Mouse (Mus musculus) gastrocnemius, postnatal 25 days (tissue): ENCODE results near the gene Gtf2a1l. TPM values are rescaled to one million over a fixed set of nuclear protein-coding genes. Genes with fewer than 3 reads are reported as not detected.

Experiments
- DNase-seq: peaks from one replicate; pipeline ENCODE4 v3.0.0; 2022
- total RNA-seq, 2 experiments: library from RNA; stranded (reverse); gene quantifications; 1 replicate in 1 of 2; 2 replicates in 1 of 2; pipeline ENCODE4 v1.2.3; 2021

Gtf2a1l gene
- total RNA-seq, 2 experiments from 2014 or later = not detected

DNA sequence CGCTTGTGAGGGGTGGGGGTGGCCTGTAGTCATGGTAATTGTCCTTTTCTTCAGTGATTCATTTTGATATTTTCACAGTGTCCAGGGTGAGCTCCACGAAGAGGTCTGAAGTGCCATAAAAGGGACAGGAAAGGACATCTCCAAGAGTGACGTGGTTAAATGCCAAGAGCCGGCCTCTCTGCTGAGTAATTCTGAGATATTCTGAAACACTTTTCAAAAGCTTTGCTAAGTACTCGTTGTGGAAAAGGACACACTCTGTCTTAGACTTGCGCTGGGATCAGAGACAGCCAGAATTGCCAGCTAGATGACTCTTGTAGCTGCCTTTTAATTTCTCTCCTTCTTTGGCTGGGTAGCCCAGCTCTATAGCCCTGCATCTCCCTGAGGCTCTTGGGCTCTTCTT lies 9.9 kb upstream of the Gtf2a1l start:
- DNase-seq = no peak

DNA sequence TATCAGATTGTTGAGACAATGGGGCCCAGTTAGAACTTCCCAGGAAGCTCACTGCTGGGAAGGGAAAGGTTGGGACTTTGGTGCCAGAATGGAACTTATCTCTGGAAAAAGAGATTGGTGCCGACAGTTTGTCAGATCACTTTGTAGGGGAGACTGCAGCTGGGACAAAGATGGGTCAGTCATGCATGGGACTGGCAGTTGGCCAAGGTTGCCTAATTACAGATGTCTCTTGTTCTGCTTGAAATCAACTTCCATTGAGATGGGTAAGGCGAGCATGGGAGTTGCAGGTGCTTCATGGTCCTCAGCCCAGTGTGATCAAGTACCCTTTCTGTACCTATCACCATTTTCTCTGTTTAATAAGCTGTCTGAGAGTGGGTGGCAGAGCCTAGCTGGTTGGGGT lies 2.4 kb upstream of the Gtf2a1l start:
- DNase-seq = no peak

DNA sequence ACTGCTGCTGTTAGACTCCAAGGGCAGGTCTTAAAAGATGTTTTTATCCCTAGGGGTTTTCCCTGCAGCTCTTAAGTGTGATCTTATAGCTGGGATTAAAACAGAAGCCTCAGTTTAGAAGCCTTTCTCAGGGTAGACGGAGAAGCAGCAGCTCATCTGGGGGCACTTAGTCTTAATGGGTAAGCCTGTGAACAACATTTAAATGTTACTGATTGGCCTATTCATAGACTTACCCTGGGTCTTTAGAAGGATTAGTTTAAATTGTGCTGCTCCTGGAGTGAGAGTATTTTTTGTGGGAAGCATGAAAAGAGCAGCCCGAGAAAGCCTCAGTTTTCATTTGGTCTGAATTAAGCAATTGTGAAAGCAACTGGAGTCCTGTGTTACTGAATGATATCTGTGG lies 1.5 kb downstream of the Gtf2a1l start:
- DNase-seq = no peak

DNA sequence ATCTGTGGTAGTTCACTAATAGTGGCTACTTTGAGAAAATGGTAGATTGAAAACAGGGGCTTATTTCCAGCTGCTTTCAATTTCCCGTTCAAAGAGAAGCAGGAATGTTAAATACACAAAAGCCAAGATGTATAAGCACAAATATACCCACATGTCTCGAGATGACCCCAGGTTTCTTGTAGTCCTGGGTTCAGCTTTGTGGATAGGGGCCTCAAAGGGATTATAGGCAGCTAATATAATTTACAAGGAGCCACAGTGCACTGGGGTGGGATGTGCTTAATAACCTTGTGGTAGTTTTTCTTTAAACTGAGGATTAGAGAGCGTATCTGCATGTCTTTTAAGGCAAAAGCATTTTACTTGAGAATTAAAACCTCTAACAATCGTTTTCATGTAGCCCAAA lies 2.3 kb downstream of the Gtf2a1l start:
- no peak for DNase-seq

DNA sequence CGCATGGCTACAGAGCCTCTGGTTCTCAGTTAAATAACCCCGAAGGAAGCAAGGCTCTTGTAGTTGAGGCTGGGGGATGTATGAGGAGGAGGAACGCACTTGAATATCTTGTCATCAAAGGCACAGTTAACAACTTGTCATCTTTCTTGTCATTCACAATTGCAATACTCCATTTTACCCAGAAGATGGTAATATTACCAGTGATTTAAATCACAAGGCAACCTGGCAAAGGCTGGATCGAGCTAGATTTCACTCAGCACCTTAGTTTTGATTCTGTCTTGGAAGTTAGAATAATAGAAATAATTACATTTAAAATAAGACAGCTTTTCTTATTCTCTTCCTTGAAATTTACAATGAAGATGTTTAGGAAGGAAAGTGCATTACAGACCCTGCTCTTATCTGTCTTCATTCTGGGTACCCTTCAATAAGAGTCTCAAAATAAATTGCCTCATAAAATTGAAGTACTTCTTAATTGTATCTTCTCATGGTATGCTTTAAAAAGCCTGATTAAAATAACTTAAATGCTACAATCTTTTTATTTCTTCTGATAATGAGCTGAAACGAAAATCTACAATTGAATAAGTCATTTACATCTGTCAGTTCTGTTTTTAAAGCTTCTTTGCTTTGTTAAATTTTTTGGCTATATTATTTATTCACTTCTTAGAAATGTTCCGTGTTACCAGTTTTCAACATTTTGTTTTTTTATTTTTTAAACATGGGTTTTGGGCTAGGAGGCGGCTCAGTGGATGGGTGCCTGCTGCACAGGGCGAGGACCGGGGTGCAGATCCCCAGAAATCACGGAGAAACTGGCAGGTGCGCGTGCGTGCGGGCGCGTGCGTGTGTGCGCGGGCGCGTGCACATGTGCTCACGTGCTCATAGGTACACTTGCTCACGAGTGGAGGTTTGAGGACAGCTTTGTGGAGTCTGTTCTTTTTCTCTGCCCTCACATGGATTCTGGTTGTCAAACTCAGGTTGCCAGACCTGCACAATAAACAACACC lies 7.2 kb downstream of the Gtf2a1l start:
- DNase-seq = no peak

DNA sequence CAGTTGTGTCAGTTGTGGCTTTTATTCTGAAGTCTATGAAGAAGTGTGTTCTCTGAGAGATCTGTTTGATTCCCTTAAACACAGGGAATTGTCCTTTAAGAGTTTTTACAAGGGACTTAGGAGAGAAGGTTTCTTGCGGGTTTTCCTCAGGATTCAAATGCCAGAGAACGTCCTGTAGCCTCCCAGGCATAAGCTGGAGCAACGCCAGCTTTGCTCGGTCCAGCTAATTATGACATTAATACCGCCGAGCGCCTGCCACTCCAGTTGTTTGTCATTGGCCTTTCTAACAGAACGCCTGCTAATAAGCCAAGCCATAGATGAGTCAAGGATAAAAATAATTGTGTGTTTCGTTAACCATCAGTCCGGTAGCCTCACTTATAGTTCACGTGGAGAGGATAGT lies 19.8 kb downstream of the Gtf2a1l start:
- no peak for DNase-seq

DNA sequence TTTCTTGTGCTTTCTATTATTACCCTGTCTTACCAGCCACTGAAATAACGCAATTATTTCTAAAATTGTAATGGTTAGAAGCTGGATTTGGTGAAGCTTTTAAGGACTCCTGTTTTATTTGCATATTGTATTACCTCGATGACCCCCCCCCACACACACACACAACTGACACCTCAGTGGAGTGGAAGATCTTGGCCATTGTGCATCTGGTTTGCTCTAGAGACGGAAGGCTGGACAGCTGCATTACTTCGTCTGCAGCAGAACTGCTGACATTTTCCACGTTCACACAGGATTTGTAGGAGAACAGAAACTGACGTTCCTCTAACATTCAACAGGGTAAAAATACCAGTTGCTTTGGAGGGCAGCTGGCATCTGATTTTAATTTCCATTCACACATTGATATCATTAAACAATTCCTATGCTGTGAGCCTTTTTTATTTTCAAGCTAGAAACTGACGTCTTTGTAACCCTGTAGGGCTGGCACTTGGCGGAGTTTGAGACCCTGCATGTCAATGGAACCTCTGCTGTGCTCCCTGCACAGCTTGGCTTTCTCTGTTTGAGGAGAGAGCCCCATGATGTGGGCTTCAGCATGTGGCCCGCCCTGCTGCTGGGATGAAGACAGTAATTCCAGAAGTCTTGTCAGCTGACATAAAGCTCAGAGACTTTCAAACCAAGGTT lies 28.3 kb downstream of the Gtf2a1l start:
- DNase-seq = no peak

DNA sequence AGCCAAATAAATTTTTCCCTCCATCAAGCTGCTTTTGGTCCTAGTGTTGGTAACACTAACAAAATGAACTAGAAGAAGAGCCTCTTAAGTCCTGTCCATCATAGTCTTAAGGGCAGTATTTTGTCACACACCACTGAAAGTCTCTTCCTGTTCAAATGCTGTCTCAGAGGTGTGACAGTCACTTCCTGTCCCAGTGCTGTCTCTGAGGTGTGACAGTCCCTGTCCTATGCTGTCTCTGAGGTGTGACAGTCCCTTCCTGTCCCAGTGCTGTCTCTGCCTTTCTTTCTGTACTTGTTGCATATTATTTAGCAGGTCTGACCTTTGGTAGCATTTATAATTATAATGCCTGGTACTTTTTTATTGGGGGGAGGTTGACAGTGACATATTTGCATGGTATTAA lies 32.4 kb downstream of the Gtf2a1l start:
- DNase-seq = no peak

DNA sequence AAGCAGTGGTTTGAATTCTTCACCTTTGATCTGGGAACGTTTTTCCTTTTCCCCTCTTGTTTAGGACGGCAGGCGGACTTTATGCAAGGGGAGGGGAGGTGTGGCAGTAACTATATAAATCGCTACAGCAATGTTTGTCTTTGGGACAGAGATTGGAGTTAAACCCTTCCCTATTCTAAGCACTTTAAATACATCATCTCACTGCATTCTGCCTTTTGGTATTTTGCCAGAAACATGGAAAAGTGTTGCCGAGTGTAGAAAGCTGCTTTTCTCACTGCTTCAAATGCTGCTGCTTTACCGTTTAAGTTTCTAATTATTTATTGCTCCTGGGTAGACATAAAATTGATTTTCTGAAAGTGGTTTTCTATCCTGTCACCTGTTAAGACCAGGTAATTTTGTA lies 33.9 kb downstream of the Gtf2a1l start:
- no peak for DNase-seq

DNA sequence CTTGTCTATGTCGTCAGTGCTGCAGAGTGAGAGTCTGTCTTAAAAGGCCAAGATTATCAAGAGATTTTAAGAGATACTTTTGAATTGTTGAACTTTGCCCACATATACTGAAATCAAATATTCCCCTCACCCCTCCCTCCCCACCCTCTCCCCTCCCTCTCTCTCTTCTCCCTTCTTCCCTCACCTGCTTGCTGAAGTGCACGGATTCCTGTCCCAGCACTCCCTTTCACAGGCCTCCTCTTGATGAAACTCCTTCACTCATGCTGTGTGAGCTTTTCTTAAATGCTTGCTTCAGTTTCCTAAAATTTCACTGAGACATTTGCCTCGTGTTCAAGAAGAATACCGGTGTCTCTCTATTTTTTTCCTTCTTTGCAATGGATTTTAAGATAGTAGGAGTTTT lies 34.7 kb downstream of the Gtf2a1l start:
- no peak for DNase-seq

DNA sequence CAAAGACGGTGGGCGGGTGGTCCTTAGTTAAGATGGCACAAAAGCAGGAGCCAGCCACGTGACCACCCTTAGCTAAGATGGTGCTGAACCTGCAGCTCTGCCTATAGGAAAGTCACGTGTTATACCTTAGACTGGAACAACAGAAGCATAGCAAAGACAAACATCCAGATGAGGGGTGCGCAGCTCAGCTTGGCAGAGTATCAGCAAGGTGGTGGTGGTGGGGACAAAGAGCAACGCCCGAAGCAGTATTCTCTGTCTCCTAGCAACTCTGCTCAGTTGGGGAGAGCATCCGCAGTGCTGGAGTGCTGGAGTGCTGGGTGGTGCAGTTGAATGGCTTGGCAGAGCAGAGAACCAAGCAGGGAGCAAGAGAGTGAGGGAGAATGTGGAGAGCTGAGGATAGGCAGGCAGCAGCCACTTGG lies 37.8 kb downstream of the Gtf2a1l start:
- DNase-seq = no peak

DNA sequence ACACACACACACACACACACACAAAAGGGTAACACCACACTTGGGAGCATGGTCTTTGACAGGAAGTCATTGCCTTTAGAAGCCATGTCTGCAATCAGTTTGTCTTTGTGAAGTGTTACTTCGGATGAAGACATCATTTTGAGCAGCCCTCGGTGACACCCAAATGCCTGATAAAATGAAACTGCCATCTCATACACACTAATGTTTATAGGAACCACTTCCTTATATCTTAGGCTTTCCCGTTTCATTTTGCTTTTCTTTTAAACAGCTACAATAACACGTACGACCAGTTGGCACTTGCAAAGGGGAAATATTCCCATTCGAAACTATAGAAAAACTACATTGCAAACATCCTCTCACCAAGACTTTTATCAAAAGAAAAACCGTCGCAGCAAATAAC lies 81.2 kb downstream of the Gtf2a1l start:
- DNase-seq = no peak

DNA sequence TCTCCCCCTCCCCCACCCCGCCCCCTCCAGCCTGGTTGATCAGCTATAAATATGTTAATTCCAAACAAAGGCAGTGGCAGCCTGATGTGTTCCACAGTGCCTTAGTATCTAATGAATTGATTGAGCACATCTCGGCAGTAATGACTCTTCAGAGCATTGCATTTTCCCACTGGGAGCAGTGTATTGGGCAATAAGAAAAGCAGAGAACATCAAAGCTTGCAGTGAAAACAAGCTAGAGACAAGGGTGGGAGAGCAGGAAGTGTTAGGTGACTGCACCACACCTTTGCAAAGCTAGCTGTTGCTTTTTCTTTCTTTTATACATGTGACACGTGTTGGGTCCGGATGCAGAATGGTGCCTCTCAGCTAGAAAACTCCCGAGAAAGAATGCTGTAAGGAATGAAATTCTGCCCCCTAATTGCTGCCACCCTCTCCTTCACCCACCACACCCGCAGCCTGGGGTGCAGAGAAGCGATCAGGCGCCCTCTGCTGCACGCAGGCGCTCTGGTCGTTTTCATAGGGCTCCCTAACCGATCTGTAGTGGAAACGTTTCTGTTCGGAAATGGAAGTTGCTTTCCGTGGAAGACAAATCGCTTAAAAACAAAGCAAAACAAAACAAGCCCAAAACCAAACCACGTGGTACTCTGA lies 84.5 kb downstream of the Gtf2a1l start:
- DNase-seq = peak; percentile 19

DNA sequence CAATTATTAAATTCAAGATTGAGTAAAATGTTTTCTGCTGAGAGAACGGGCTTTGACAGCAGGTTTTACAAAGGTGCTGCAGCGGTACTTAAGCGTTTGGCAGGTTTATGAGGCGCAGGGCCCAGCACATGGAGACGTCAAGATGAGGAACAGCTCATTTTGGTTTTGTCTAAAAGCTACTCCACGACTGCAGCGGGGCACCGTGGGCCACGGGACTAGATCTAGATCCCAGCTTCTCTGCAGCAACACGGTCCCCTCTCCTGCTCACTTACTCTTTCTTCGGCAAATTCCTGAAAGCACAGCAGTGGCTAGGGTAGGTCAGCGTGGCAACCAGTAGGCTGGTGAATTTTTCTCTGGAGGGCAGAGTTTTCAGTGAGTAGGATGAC lies 85.0 kb downstream of the Gtf2a1l start:
- no peak for DNase-seq

DNA sequence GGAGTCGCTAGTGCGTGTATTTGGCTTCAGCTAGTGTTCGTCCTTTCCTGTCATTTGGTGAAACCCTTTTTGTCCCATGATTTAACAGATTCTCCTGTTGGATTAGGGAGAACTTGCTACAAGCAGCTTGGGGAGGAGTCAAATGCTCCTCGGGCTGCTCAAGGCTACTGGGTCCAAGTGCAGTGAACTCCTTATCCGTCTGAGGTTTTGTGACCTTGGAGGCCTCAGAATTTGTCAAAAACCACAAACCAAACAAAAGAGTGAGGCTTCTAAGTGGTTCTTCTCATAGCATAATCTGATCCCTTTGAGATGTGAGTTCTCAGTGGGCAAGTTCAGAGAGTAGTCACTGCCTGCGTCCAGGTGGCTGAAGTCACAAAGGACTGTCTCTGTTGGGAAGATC lies 87.3 kb downstream of the Gtf2a1l start:
- no peak for DNase-seq

DNA sequence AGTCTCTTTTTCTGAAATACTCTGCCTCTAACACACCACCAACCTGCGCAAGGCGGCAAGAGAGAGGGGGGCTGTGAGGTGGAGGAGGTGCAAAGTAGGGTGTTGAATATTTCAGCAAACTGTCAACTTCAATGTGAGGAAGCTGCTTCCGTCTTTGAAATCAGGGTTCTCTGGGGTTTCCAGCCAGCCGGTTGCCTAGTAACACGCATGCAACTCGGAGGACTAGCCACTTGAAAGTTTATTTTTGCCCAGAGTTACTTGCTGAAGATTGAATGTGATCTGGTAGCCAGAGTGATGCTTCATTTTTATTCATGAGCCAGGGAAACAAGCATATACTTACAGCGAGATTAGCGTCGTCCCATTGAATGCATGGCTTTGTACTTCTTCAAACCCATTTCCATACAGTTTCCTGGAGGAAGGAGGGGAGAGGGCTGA lies 89.6 kb downstream of the Gtf2a1l start:
- DNase-seq = no peak

DNA sequence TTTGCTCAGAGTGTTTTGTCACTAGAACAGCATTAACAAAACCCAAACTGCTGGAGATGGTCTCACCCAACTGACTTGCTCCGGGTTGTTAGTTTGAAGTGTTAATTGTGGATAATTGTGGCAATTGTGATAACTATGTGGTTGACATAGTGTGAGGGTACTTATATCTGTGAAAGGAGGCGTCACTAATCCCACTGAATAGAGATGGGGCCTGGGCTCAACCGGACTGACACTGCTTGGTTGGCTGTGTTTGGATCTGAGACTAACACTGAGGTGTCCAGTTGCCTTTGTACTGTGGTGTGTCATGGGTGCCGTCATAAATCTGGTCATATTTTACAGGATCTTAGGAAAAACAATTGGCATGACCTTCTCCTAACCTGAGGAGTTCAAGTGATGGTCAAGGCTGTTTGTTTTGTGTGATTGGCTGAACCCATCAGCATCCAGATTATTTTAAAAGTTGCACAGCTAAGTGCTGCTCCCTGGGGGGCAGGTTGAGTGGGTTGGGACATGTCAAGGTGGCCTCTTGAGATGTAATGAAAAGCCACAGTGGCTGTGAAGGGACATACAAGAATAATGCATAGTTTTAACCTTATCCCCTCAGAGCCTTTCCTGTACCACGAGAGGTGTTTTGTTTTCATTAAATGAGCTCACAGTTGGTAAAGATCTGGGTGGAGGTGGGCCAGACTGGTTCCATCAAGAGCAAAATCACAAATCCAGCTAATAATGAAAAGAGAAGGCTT lies 95.1 kb downstream of the Gtf2a1l start:
- no peak for DNase-seq

DNA sequence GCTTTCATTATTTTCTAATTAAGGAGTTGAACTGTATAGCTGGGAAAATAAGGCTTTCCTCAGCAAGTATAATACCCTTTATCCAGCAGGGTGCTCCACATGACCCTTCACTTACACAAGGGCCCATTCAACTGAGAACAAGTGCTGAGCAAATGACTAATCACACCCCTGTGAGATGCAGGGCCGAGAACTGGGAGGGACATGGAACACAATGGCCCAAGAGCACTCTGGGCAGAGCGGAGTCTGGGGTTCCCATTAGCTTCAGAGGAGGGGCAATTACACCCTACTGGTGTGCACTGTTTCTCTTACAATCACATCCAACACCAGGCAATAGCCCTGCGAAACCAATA lies 95.7 kb downstream of the Gtf2a1l start:
- no peak for DNase-seq
